Mouse (Mus musculus) right cerebral cortex, postnatal 4 days (tissue): ENCODE data around the gene Pcx.

Experiments
- DNase-seq: peaks from one replicate; pipeline ENCODE4 v3.0.0-alpha.2; 2022

Gene Pcx

DNA sequence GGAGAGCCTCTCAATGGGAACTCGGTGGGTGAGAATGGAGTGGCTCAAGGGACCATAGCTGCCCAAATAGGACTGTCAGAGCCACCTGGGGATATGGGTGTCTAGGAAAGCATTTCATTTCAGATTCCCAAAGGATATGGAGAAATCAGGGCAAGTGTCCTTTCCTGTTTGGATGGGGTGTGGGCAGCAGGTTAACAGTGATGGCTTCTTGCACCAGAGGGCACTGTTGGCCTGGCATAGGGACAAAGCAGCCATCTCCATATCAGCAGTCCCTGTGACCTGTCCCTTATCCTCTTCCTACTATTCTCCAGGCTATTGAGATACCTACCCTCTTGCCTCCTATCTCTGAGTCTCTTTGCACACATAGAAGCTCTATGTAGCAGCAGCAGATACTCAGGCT lies 78.8 kb downstream of the Pcx start:
- no peak for DNase-seq

DNA sequence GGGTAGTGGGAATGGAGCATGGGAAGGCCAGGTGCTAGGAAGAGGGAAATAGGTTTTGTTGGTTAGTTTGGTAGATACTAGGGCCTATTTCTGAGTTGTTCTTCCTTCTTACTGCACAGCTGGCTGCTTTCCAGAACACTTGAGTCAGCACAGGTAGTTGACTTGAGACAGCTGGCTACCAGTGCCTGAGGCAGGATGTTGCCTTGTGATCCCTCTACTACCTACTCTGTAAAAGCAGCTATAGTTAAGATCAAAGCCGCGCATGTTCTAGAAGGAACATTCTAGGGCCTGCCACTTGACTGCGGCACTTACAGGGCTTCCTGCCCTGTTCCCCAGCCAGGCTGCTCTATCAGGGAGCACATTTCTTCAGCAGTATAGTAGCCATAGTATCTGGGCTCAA lies 79.8 kb downstream of the Pcx start:
- no peak for DNase-seq

- no peak for DNase-seq
These were observed 83.7 kb downstream of the Pcx start for GRCm38 (mm10) chr19:4593792-4594522.

DNA sequence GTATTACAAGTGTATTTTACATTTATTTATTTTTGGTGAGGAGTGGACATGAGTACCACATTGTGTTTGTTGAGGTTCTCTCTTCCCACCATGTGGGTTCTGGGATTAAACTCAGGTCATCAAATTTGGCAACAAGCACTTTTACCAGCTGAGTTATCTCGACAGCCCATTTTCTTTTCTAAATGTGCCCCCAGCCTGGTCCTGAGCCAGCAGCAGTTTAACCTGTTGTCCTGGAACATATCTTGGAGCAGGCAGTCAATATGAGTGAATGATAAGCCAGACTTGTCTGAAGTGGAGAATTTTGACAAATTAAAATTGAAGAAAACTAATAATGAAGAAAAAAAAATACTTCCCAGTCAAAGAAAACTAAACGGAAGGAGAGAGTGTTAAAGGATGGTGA lies 85.8 kb downstream of the Pcx start:
- no peak for DNase-seq

- no peak for DNase-seq
These were observed 92.2 kb downstream of the Pcx start for GRCm38 (mm10) chr19:4602459-4602858.

DNA sequence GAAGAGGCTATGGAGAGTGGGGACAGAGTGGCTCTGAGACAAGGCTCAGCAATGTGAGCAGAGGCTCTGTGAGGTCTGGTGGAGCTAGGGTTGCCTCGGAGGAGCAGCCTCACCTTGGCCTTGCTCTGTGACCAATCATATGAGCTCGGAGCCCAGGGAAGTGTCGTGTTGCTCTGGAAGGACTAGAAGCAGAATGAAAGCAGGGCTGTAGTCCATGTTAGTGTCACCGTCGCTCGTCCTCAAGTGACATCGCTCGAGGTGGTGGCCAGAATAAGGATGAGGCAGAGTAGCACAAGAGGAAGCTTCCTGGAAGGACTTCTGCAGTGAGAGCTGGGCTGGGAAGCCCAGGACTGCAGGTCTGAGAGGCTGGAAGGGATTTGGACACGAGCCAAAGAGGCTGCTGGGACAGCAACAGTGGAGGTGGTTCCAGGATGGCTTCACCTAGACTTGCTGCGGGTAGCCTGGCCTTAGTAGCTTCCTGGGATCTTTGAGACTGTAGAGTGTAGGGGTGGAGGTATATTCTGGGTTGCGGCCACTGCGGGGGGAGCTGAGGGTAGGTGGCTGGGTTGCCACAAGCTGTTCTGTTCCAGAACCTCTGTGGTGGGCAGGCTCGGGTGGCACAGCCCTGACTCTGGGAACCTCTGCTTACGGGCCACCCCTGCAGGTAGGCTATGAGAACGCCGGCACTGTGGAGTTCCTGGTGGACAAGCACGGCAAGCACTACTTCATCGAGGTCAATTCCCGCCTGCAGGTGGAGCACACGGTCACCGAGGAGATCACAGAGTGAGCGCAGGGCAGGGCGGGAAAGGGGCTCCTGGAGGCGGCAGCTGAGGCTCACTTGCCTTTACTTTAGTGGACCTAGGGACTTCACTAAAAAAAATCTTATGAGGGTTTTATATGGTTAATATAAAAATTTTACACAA lies 93.8 kb downstream of the Pcx start:
- no peak for DNase-seq

- no peak for DNase-seq
These were observed 95.4 kb downstream of the Pcx start for GRCm38 (mm10) chr19:4605654-4606053.

GRCm38 (mm10) chr19:4607406-4607805 lies 97.1 kb downstream of the Pcx start:
- DNase-seq: no peak

- DNase-seq: no peak
These were observed 98.2 kb downstream of the Pcx start for GRCm38 (mm10) chr19:4608511-4608910.

- DNase-seq: no peak
These were observed 99.8 kb downstream of the Pcx start for GRCm38 (mm10) chr19:4610109-4610508.

DNA sequence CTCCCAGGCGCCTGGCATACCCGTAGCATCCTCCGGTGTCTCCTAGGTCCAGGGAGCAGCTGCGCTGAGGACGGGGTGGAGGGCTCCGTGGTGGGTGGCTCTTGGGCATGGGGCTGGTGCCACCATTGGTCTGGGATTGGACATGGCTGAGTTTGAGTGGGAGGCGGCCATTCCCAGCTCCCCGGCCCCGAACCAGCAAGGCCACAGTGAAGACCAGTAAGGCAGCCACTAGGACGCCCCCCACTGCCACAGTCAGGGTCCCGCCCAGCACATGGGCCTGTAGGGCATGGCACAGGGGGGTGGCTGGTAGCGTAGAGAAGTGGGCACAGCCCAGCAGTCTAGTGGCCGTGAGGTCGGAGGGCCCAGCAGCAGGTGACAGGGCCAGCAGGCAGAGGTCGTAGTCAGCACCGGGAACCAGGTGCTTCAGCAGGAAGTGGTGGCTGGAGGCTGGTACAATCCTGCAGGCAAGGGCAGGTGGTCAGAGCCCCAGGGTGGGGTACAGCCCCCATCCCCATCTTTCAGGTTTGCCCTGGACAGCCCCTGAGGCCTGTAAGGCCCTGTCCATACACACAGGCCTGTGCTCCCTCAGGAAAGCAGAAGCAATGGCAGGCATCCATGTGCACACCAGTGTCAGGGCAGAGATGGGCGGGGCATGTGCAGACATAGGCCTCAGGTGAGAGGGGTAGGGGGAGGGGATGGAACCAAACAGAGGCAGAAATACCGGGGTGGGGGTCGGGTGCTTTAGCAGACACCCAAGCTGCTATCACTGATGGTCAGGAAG lies 102.1 kb downstream of the Pcx start:
- no peak for DNase-seq

- no peak for DNase-seq
These were observed 103.4 kb downstream of the Pcx start for GRCm38 (mm10) chr19:4613464-4614304.

GRCm38 (mm10) chr19:4614305-4615150 lies 104.3 kb downstream of the Pcx start:
- DNase-seq: no peak

DNA sequence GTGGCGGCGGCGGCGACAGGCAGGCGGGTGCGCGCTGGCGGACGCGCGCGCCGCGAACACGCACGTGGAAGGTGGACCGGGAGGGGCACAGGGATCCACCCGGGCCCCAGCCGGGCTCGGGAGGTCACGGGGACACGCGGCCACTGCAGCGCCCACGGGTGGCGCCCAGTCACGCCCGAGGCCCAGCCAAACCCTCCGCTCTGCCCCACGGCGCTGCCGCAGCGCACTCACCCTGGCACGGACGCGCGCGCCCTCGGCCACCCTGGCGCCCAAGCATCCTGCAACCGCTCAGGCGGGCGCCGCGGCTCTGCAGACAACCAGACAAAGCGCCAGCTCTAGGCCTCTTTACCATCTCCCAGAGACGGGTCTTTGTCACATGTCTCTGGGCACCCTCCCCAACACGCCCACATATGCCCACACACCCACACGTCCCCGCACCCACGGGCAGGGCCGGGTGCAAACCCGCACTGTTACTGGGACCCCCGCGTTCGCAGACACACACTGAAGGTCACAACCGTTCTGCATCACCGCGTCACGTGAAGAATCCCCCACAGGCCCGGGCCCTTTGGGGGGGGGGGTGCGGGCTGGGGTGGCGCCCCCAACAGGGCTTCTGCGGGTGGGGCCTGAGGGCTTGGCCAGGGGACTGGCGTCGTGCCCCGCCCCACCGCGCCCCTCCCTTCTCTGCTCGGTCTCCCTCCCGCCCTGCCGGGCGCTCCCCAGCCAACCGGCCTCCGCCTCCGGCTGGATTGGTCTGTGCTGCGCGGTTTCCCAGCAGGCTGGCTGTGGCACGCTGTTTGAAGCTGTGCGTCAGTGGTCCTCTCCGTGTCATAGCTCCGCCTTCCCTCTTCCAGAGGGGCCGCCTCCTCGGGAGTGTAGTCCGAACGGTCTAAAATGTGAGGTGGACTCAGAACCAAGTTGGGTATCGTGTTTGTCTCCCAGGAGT lies 105.2 kb downstream of the Pcx start, which contains the start of gene Lrfn4:
Lrfn4 (minus strand) TSS at position 517 of the 943 bp plus-strand sequence.
- DNase-seq: peak; percentile 91

- DNase-seq: no peak
These were observed 106.3 kb downstream of the Pcx start for GRCm38 (mm10) chr19:4616546-4616945.

GRCm38 (mm10) chr19:4618183-4618582 lies 107.9 kb downstream of the Pcx start:
- DNase-seq: peak; percentile 66

- DNase-seq: no peak
These were observed 109.2 kb downstream of the Pcx start for GRCm38 (mm10) chr19:4619461-4619860.

GRCm38 (mm10) chr19:4620721-4621120 lies 110.4 kb downstream of the Pcx start:
- no peak for DNase-seq

DNA sequence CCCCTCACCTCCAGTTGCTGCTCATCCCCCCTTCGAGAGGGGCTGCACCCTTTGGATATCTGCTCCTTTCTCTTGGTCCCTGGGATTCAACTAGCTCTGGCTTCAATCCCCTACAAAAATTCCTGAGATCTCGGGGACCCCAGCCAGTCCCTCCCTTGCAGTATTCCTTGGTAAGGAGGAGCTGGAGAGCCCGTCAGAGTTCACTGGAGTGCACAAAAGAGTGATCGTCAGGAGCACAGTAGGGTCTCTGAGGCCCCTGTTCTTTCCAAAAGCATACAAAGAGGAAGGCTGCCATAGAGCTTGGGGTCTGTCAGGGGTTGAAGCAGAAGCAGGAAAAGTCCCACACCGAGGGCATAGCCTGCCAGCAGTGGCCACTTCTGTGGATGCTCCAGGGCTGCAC lies 112.5 kb downstream of the Pcx start:
- no peak for DNase-seq

DNA sequence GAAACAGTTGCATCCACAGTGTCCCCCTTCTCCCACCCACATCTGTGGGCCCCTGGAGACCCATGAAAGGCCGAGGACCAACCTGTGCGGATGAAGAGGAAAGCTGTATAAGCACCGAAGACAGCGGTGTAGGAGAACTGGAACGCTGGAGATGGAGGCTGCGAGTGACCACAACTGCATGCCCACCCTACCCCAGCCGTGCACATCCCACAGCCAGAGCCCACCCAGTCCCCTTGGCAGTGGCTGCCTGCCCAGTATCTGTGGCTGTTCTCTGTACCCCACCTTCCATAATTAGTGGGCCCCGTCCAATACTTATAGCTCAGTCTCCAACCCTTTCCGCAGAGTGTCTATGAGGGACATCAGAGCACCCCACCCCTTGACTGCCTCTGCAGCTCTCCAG lies 113.1 kb downstream of the Pcx start:
- DNase-seq: no peak
